Mouse (Mus musculus) limb, embryonic 14.5 days (tissue): ENCODE measurements at regions not wholly inside any gene's neighbourhood (a gene's known extent, or its start where the extent isn't known, plus 50 kb on each side); places are given as distances from the start of the nearest gene placed in this dataset.
A peak's percentile ranks its signal among the peaks of the same experiment; 100 is the strongest.

Experiments
- ATAC-seq: fragments of 200-750 bp; cut with Nextera tagmentation; 2 replicates; pipeline ENCODE4 v1.8.0; 2017; ENCODE audit warnings: low read depth, moderate number of reproducible peaks, moderate TSS enrichment; ENCODE audit not compliant: low FRiP score
- DNase-seq: peaks from one replicate; pipeline ENCODE4 v3.0.0-alpha.2; 2015; ENCODE audit warnings: low spot score
- H3K27ac ChIP-seq: fragments of 300-500 bp; sonication (generic); replicated peaks from 2 replicates; pipeline ENCODE4 v1.5.1; 2014; ENCODE audit warnings: low read depth, mild to moderate bottlenecking, low read length, moderate library complexity, mixed read lengths
- H3K27me3 ChIP-seq: fragments of 300-500 bp; sonication (generic); 2 replicates; pipeline ENCODE4 v1.6.1; 2014; ENCODE audit warnings: low read length, mixed read lengths; ENCODE audit not compliant: control insufficient read depth, insufficient read depth
- H3K36me3 ChIP-seq: fragments of 300-500 bp; sonication (generic); 2 replicates; pipeline ENCODE4 v1.6.1; 2014; ENCODE audit warnings: mild to moderate bottlenecking, low read length, moderate library complexity, mixed read lengths; ENCODE audit not compliant: control insufficient read depth, insufficient read depth
- H3K4me1 ChIP-seq: fragments of 300-500 bp; sonication (generic); 2 replicates; pipeline ENCODE4 v1.6.1; 2014; ENCODE audit warnings: antibody characterized with exemption, low read length, mixed read lengths; ENCODE audit not compliant: control insufficient read depth, insufficient read depth
- H3K4me2 ChIP-seq: fragments of 300-500 bp; sonication (generic); replicated peaks from 2 replicates; pipeline ENCODE4 v1.6.1; 2014; ENCODE audit warnings: low read depth, mild to moderate bottlenecking, low read length, moderate library complexity; ENCODE audit not compliant: severe bottlenecking
- H3K4me3 ChIP-seq: fragments of 300-500 bp; sonication (generic); replicated peaks from 2 replicates; pipeline ENCODE4 v1.5.1; 2014; ENCODE audit warnings: low read length
- H3K9ac ChIP-seq: fragments of 300-500 bp; sonication (generic); 2 replicates; pipeline ENCODE4 v1.6.1; 2014; ENCODE audit warnings: mild to moderate bottlenecking, low read depth, low read length, moderate library complexity; ENCODE audit not compliant: severe bottlenecking
- H3K9me3 ChIP-seq: fragments of 300-500 bp; sonication (generic); 2 replicates; pipeline ENCODE4 v1.6.1; 2016; ENCODE audit warnings: low read length; ENCODE audit not compliant: control insufficient read depth
- POLR2A ChIP-seq: fragments of 200-500 bp; IDR thresholded peaks from 2 replicates; pipeline ENCODE4 v1.8.0; 2012; ENCODE audit warnings: inconsistent platforms, mild to moderate bottlenecking, moderate library complexity, borderline replicate concordance; ENCODE audit not compliant: insufficient read depth, insufficient read length; ENCODE audit errors: extremely low read depth
- WGBS: fragments of 180-500 bp; shearing (Covaris S2); extraction: QIAGEN DNeasy Blood & Tissue Kit; methylation state at CpG from one replicate; pipeline ENCODE4 v1.1.7; 2014; 5-methylcytosine and 5-hydroxymethylcytosine counted together

DNA sequence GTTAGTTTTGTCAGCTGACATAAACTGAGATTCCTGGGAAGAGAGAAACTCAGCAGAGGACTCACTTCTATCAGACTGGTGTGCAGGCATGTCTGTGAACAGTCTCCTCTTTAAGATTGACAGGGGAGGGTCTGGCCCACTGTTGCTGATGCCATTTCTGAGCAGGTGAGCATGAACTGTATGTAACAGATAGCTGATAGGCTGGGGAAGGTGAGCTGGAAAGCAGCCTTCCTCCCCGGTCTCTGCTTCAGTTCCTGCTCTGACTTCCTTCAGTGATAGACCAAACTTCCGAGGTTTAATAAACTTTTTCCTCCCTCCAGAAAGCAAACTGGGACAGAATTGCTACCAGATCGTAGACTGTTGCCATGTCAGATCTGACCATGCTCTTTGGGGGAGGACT, 430.9 kb upstream of the Camk1g start:
- H3K36me3 ChIP-seq, result no peaks in the 10 kb centered on the region
- no peak for ATAC-seq
- H3K9me3 ChIP-seq, result no peaks in the 10 kb centered on the region
- DNase-seq, result no peak
- H3K27me3 ChIP-seq, result no peaks in the 10 kb centered on the region
- no peaks in the 10 kb centered on the region for H3K4me1 ChIP-seq
- 65% methylated on average over 3 of the region's 3 CpGs for WGBS
- H3K9ac ChIP-seq, result no peak overlapping the region
- H3K4me2 ChIP-seq, result no peak overlapping the region
- H3K27ac ChIP-seq, result no peak overlapping the region
- no peak overlapping the region for H3K4me3 ChIP-seq
- TF ChIP-seq POLR2A, result no peak

DNA sequence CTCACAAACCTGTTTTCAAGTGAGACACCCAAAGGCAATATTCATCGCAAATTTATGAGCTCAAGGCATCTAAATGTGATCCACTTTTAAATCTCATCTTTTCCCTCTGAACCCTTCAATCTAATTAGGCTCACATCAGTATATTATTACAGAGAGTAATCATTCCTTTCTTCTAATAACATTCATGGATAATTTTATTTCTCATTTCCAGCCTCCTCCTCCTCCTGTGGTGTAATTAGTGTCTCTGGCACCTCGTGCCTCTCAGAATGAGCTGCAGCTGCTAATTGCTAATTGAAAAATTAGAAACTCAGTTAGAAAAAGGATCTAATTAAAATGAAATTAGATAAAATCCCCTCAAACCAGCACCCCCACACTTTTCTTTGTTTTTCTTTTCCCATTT, 420.5 kb upstream of the Camk1g start:
- no peak overlapping the region for H3K4me2 ChIP-seq
- TF ChIP-seq POLR2A, result no peak
- no peaks in the 10 kb centered on the region for H3K27me3 ChIP-seq
- no peaks in the 10 kb centered on the region for H3K4me1 ChIP-seq
- H3K9me3 ChIP-seq, result no peaks in the 10 kb centered on the region
- 42% methylated on average over 2 of the region's 2 CpGs for WGBS
- no peak for ATAC-seq
- no peaks in the 10 kb centered on the region for H3K36me3 ChIP-seq
- no peak for DNase-seq
- no peak overlapping the region for H3K9ac ChIP-seq
- no peak overlapping the region for H3K4me3 ChIP-seq
- no peak overlapping the region for H3K27ac ChIP-seq

DNA sequence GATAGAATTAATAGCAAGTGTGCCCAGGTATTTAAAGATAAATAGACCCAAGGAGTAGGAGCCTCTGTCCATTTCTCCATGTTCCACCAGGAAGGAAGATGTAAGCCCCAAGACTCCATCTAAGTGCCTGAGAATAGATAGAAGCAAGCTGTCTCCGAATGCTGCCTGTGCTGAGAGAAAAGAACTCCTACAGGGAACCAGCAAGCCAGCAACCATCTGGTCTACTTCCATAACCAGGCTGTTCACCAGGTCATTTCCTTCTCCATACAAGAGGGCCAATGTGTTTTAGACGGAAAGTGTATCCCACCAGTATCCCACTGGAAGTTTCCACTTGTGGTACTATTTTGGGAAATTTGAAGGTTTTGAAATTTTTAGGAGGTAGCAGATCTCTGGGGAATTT, 418.4 kb upstream of the Camk1g start:
- no peak for TF ChIP-seq POLR2A
- Histone ChIP-seq H3K4me1 (no peaks in the 10 kb centered on the region), H3K9ac (no peak overlapping the region), H3K27ac (no peak overlapping the region), H3K36me3 (no peaks in the 10 kb centered on the region), H3K4me3 (no peak overlapping the region), H3K4me2 (no peak overlapping the region), H3K27me3 (no peaks in the 10 kb centered on the region), H3K9me3 (no peaks in the 10 kb centered on the region)
- ATAC-seq (no peak), DNase-seq (no peak)
- 81% methylated on average over 2 of the region's 2 CpGs for WGBS

DNA sequence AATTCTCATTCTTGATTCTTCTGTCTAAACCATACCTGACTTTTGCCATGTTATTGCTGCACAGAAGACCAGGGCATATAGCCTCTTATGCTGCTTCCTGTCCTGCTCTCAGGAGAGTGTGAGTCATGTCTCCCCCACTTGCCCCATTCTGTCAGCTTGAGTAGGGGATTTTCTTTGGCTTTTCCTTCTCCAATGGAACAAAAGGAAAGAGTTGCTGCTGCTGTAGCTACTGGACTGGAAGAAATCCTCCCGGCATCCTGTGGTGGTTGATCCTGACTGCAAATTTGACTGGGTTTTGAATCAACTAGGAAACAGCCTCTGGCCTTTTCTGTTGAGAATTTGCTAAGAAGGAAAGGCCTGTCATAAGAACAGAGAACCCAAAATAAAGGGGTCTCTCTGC, 417.3 kb upstream of the Camk1g start:
- H3K4me3 ChIP-seq, result no peak overlapping the region
- no peaks in the 10 kb centered on the region for H3K9me3 ChIP-seq
- no peak overlapping the region for H3K27ac ChIP-seq
- no peaks in the 10 kb centered on the region for H3K4me1 ChIP-seq
- no peak overlapping the region for H3K9ac ChIP-seq
- TF ChIP-seq POLR2A, result no peak
- DNase-seq (no peak), ATAC-seq (no peak)
- H3K27me3 ChIP-seq, result no peaks in the 10 kb centered on the region
- H3K36me3 ChIP-seq, result no peaks in the 10 kb centered on the region
- H3K4me2 ChIP-seq, result no peak overlapping the region
- 74% methylated on average over 1 of the region's 1 CpGs for WGBS

DNA sequence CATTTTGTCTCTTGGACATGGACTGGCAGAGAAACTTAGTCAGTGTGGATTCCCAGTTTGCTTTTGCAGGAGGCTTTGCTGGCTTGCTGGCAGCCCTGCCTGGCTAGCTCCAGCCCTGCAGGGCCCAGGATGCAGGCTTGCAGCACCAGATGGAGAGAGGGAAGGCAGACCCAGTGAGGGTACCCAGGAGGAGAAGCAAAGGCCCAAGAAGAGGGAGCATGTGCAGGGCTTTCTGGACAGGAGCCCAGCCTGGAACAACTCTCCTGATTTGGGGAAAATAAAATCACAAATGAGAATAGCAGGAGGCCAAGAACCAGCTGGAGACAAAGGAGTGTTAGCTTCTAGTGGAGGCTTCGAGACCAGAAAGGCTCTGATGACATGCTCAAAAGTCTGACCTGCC, 414.9 kb upstream of the Camk1g start:
- ATAC-seq (peak; percentile 60; the same call in 1 of the 2 replicates), DNase-seq (peak; percentile 13)
- Histone ChIP-seq H3K4me2 (no peak overlapping the region), H3K9ac (no peak overlapping the region; the same call in 1 of the 2 replicates), H3K27me3 (no peaks in the 10 kb centered on the region), H3K9me3 (no peaks in the 10 kb centered on the region), H3K36me3 (no peaks in the 10 kb centered on the region), H3K27ac (no peak overlapping the region; the same call in 1 of the 2 replicates), H3K4me3 (no peak overlapping the region), H3K4me1 (no peaks in the 10 kb centered on the region)
- 63% methylated on average over 1 of the region's 1 CpGs for WGBS
- no peak for TF ChIP-seq POLR2A

DNA sequence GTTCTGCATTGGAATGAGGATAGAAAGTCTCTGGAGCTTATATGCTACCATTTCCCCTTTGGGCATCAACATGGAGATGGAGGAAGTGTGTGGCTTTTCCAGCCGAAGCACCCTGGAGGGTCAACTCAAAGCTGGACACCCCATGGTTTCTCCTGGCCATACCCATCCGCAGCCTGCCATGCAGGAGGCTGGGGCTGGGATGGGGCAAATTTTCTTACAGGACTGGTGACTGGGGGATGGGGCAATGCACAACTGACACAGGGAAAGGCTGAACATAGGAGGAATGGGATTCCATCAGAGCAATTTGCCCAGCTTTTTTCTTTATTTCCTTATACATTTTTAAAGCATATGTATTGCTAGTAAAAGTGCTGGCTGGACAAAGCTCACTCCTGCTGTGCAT, 414.4 kb upstream of the Camk1g start:
- Histone ChIP-seq H3K27ac (no peak overlapping the region; the same call in 1 of the 2 replicates), H3K4me3 (no peak overlapping the region), H3K36me3 (no peaks in the 10 kb centered on the region), H3K4me2 (no peak overlapping the region), H3K27me3 (no peaks in the 10 kb centered on the region), H3K4me1 (no peaks in the 10 kb centered on the region), H3K9ac (no peak overlapping the region), H3K9me3 (no peaks in the 10 kb centered on the region)
- no peak for ATAC-seq
- no peak for TF ChIP-seq POLR2A
- no peak for DNase-seq
- WGBS, result 74% methylated on average over 2 of the region's 2 CpGs
